Mouse (Mus musculus): ENCODE measurements at regions not wholly inside any gene's neighbourhood (a gene's known extent, or its start where the extent isn't known, plus 50 kb on each side); places are given as distances from the start of the nearest gene placed in this dataset.

DNA sequence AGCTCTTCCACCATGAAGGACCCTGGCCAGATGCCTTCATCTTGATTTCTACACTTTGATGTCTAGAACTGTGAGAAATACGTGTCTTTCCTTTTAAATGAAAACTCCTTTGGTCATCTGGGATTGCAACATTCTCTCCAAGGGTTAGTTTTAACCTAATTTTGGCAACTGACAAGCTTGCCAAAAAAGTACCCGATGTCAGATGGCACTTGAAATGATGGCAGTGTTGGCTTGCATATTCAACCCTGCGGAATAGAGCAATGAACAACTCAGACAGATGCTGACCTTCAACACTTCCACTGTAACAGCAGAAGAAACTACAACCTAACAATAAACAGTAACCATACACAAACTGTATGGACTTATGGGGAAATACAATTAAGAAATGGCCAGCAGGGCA is 286.9 kb upstream of the Sfrp2 start:
- no peak for TF ChIP-seq CTCF (IDR thresholded peaks at IDR 0.05; ENCODE audit: insufficient read depth, low read depth, low read length)
- no peak for TF ChIP-seq POLR2A (IDR thresholded peaks at IDR 0.05; ENCODE audit: insufficient read depth, low read depth, low read length)

Measured in olfactory bulb, adult 2 months (tissue).